Mouse (Mus musculus) intestine, postnatal 0 days (tissue): ENCODE measurements around the gene Wnk4. TPM values are rescaled to one million over a fixed set of nuclear protein-coding genes. Genes with fewer than 3 reads are reported as not detected.

ENCODE experiments used
- ATAC-seq: fragments of 200-750 bp; cut with Nextera tagmentation; 2 replicates; pipeline ENCODE4 v1.8.0; 2017; ENCODE audit warnings: mild to moderate bottlenecking, moderate TSS enrichment, moderate library complexity
- H3K27ac ChIP-seq: fragments of 300-500 bp; sonication (generic); 2 replicates; pipeline ENCODE4 v1.5.1; 2014; ENCODE audit warnings: mild to moderate bottlenecking, low read depth, low read length, moderate library complexity
- H3K27me3 ChIP-seq: fragments of 300-500 bp; sonication (generic); replicated peaks from 2 replicates; pipeline ENCODE4 v1.6.1; 2014; ENCODE audit warnings: low read length, mixed read lengths; ENCODE audit not compliant: control insufficient read depth, insufficient read depth
- H3K36me3 ChIP-seq: fragments of 300-500 bp; sonication (generic); 2 replicates; pipeline ENCODE4 v1.6.1; 2014; ENCODE audit warnings: mild to moderate bottlenecking, moderate library complexity; ENCODE audit not compliant: control insufficient read depth, insufficient read depth
- H3K4me1 ChIP-seq: fragments of 300-500 bp; sonication (generic); replicated peaks from 2 replicates; pipeline ENCODE4 v1.6.1; 2014; ENCODE audit warnings: antibody characterized with exemption, low read length, mixed read lengths; ENCODE audit not compliant: control insufficient read depth, insufficient read depth
- H3K4me2 ChIP-seq: fragments of 300-500 bp; sonication (generic); replicated peaks from 2 replicates; pipeline ENCODE4 v1.6.1; 2014; ENCODE audit warnings: low read depth, mild to moderate bottlenecking, moderate library complexity
- H3K4me3 ChIP-seq: fragments of 300-500 bp; sonication (generic); 2 replicates; pipeline ENCODE4 v1.5.1; 2014; ENCODE audit warnings: low read depth, low read length
- H3K9ac ChIP-seq: fragments of 300-500 bp; sonication (generic); 2 replicates; pipeline ENCODE4 v1.6.1; 2014; ENCODE audit warnings: mild to moderate bottlenecking, low read depth, low read length
- H3K9me3 ChIP-seq: fragments of 300-500 bp; sonication (generic); 2 replicates; pipeline ENCODE4 v1.6.1; 2016; ENCODE audit warnings: mixed run types; ENCODE audit not compliant: control insufficient read depth
- CTCF ChIP-seq: sonication (generic); IDR thresholded peaks from 2 replicates; pipeline ENCODE4 v1.5.1; 2016; ENCODE audit warnings: low read depth, mild to moderate bottlenecking, control low read depth, antibody characterized with exemption, moderate library complexity
- WGBS: fragments of 180-500 bp; shearing (Covaris S2); extraction: QIAGEN DNeasy Blood & Tissue Kit; methylation state at CpG from one replicate; pipeline ENCODE4 v1.1.7; 2014; 5-methylcytosine and 5-hydroxymethylcytosine counted together
- polyA plus RNA-seq: library from polyadenylated mRNA; unstranded; fragments of >200 nt; fragmentation: Nextera tagmentation; extraction: Ambion mirVana; gene quantifications from 2 replicates; pipeline ENCODE4 v1.2.1, GENCODE M21; 2015

Gene Wnk4
- polyA plus RNA-seq, 1 experiment from 2014 or later, result 4.6 TPM

GRCm38 (mm10) chr11:101230991-101231871, 29.1 kb upstream of the Wnk4 start:
- ATAC-seq, result no peak
- Histone ChIP-seq H3K4me3 (peak overlapping the region; percentile 32), H3K36me3 (no peaks in the 10 kb centered on the region), H3K4me1 (no peaks in the 10 kb centered on the region; the same call in 1 of the 2 replicates), H3K4me2 (peak overlapping the region; percentile 61), H3K9ac (peak overlapping the region; percentile 34; the same call in 1 of the 2 replicates), H3K27ac (peak overlapping the region; percentile 71), H3K27me3 (no peaks in the 10 kb centered on the region), H3K9me3 (no peaks in the 10 kb centered on the region)
- WGBS, result 8% methylated on average over 18 of the region's 18 CpGs
- peak; percentile 11; the same call in 1 of the 2 replicates for TF ChIP-seq CTCF

- ATAC-seq, result peak; percentile 38; the same call in 1 of the 2 replicates
- no peaks in the 10 kb centered on the region for H3K9me3 ChIP-seq
- H3K4me2 ChIP-seq, result peak overlapping the region; percentile 61
- H3K4me1 ChIP-seq, result no peaks in the 10 kb centered on the region; the same call in 1 of the 2 replicates
- WGBS, result 48% methylated on average over 6 of the region's 6 CpGs
- peak overlapping the region; percentile 71 for H3K27ac ChIP-seq
- peak overlapping the region; percentile 32; the same call in 1 of the 2 replicates for H3K4me3 ChIP-seq
- no peaks in the 10 kb centered on the region for H3K27me3 ChIP-seq
- no peaks in the 10 kb centered on the region for H3K36me3 ChIP-seq
- H3K9ac ChIP-seq, result peak overlapping the region; percentile 34; the same call in 1 of the 2 replicates
- TF ChIP-seq CTCF, result no peak
These were observed 28.1 kb upstream of the Wnk4 start for GRCm38 (mm10) chr11:101232010-101232839.

DNA sequence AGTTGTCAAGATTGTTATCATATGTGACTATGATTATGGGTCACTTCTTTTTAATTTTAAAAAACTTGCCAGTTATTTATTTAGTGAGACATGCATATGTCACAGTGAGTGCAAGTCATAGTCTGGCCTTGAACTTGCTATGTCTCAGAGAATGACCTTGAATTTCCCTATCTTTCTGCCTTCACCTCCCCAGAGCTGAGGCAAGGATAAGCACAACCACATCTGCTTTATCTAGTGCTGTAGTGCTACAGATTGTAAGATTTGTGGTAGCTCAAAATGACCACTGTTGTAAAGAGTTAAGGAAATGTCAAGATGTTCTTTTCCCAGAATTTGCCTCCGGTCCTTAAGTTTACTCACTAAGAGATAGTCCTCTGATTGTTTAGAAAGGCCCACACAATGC, 27.1 kb upstream of the Wnk4 start:
- no peaks in the 10 kb centered on the region; the same call in 1 of the 2 replicates for H3K4me1 ChIP-seq
- WGBS, result 44% methylated on average over 1 of the region's 1 CpGs
- H3K4me2 ChIP-seq, result no peak overlapping the region
- no peak for TF ChIP-seq CTCF
- H3K27ac ChIP-seq, result no peak overlapping the region
- no peaks in the 10 kb centered on the region for H3K36me3 ChIP-seq
- H3K9ac ChIP-seq, result no peak overlapping the region
- H3K4me3 ChIP-seq, result no peak overlapping the region
- no peaks in the 10 kb centered on the region for H3K27me3 ChIP-seq
- no peak for ATAC-seq
- H3K9me3 ChIP-seq, result no peaks in the 10 kb centered on the region

DNA sequence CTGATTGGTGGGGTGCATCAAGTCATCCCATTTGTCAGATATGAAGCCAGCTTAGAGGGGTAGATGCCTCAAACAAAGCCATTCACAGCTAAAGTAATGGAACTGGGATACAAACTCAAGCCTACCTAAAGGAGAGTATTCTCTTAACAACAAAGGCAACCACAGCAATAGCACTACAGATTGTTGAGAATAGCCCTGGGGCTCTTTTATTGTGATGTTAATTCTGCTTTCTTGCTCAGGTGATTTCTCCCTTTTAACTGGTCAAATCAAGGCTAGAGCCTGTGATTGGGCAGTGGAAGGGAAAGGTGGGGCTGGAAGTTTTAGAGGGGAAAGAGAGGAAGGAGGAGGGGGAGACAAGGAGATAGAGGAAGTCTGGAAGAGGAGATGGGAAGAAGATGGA, 26.2 kb upstream of the Wnk4 start:
- H3K36me3 ChIP-seq, result no peaks in the 10 kb centered on the region
- H3K27me3 ChIP-seq, result no peaks in the 10 kb centered on the region
- TF ChIP-seq CTCF, result no peak
- ATAC-seq, result no peak
- no peaks in the 10 kb centered on the region for H3K9me3 ChIP-seq
- no peak overlapping the region for H3K4me2 ChIP-seq
- no peak overlapping the region for H3K4me3 ChIP-seq
- no peak overlapping the region for H3K27ac ChIP-seq
- no peaks in the 10 kb centered on the region; the same call in 1 of the 2 replicates for H3K4me1 ChIP-seq
- no peak overlapping the region for H3K9ac ChIP-seq

DNA sequence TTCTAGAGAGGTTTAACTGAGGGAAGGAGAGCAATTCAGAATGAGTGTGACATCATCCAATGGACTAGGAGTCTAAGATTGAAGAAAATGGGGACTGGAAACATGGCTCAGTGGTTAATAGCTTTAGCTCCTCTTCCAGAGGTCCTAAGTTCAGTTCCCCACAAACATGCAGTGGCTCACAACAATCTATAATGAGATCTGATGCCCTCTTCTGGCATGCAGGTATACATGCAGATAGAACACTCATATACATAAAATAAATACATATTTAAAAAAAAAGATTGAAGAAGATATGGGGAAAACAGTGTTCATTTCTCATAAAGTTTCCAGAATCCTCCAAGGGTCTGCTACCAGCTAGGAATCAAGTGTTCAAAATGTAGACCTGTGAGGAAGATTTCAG, 24.9 kb upstream of the Wnk4 start:
- ATAC-seq, result no peak
- Histone ChIP-seq H3K9me3 (no peaks in the 10 kb centered on the region), H3K4me2 (no peak overlapping the region), H3K27me3 (no peaks in the 10 kb centered on the region), H3K4me3 (no peak overlapping the region), H3K27ac (no peak overlapping the region), H3K36me3 (no peaks in the 10 kb centered on the region), H3K4me1 (no peaks in the 10 kb centered on the region; the same call in 1 of the 2 replicates), H3K9ac (no peak overlapping the region)
- TF ChIP-seq CTCF, result peak; percentile 33

- no peak for ATAC-seq
- Histone ChIP-seq H3K9me3 (no peaks in the 10 kb centered on the region), H3K4me3 (no peak overlapping the region), H3K27me3 (no peaks in the 10 kb centered on the region), H3K27ac (no peak overlapping the region), H3K4me2 (no peak overlapping the region), H3K4me1 (no peaks in the 10 kb centered on the region), H3K9ac (no peak overlapping the region), H3K36me3 (no peaks in the 10 kb centered on the region)
- TF ChIP-seq CTCF, result no peak
- 96% methylated on average over 5 of the region's 5 CpGs for WGBS
These were observed 23.6 kb upstream of the Wnk4 start for GRCm38 (mm10) chr11:101236782-101237181.
